Comparison of ENCODE assay signal across 8 mouse cellular contexts in the genomic region with DNA sequence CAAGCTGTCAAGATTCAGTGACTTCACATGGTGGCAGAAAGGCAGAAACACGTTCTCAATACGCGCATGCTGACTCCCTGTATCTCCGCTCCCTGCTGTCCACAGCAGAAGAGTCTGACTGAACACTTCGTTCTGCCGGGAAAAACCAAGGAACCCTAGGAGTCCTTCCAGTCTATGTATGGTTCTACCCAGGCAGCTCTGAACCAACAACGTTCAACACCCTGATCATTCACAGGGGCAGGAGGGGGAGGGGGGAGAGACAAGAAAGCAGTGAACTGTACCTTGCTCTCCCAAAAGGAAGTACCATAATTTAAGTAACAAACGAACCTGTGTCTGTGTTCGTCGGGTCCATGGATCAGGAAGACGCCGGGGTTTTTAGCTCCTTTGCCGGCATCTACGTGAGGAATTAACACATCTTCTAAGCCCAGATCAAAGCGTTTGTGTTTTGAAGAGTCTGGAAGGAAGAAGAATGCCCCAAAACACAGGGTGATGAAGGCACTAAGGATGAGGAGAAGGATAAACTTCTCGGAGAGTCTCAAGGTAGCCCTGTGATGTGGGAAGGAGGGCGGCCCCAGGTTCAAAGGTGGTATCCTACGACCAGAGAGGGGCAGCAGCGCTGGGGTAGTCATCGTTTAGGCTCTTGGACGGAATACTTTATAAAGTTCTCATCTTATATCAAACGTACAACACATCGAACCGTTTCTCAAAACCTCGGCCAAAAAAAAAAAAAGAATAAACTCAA. TPM values are rescaled to one million over a fixed set of nuclear protein-coding genes. Genes with fewer than 3 reads are reported as not detected.
DNase-seq lines count a peak whose midpoint lies in the region; ATAC-seq lines count a peak whose summit lies in the region.

No protein-coding gene starts in this region.

- peak; percentile 20 for DNase-seq in urinary bladder, adult 2 months (ENCODE audit: low spot score)
- no peak for DNase-seq in urinary bladder, postnatal 10 days (ENCODE audit: low spot score)
- peak; percentile 68 for DNase-seq in intestine, embryonic 14.5 days (ENCODE audit: low spot score)
- peak; percentile 22 for DNase-seq in spleen, adult 12 weeks (ENCODE audit: low spot score)
- DNase-seq in urinary bladder, adult 18-20 months (ENCODE audit: low spot score in 2 of 2) = no peak

- no peaks in the 10 kb centered on the region for H3K36me3 ChIP-seq in forebrain, embryonic 12.5 days (replicated peaks)
- H3K36me3 ChIP-seq in intestine, embryonic 14.5 days (ENCODE audit: control insufficient read depth, insufficient read depth, low read length) = no peaks in the 10 kb centered on the region
- H3K36me3 ChIP-seq in lung, embryonic 16.5 days (ENCODE audit: control insufficient read depth, insufficient read depth, low read length) = no peaks in the 10 kb centered on the region

- peaks cover 9% of the 10 kb centered on the region for H3K4me1 ChIP-seq in brown adipose tissue, adult 24 weeks (ENCODE audit: control insufficient read depth, insufficient read depth, insufficient read length, low read length)
- H3K4me1 ChIP-seq in forebrain, embryonic 12.5 days = peaks cover 29% of the 10 kb centered on the region
- peaks cover 26% of the 10 kb centered on the region for H3K4me1 ChIP-seq in intestine, embryonic 14.5 days (replicated peaks; ENCODE audit: control insufficient read depth, insufficient read depth, low read length)
- H3K4me1 ChIP-seq in lung, embryonic 16.5 days (replicated peaks; ENCODE audit: control insufficient read depth, insufficient read depth, low read length) = peaks cover 20% of the 10 kb centered on the region

- no peak overlapping the region for H3K27ac ChIP-seq in brown adipose tissue, adult 24 weeks (replicated peaks; ENCODE audit: low read depth, low read length)
- H3K27ac ChIP-seq in forebrain, embryonic 12.5 days = no peak overlapping the region
- H3K27ac ChIP-seq in intestine, embryonic 14.5 days (ENCODE audit: low read depth) = peak overlapping the region; percentile 94; the same call in 1 of the 2 replicates
- no peak overlapping the region for H3K27ac ChIP-seq in lung, embryonic 16.5 days (ENCODE audit: low read length)

- ATAC-seq in forebrain, embryonic 12.5 days (ENCODE audit: low FRiP score) = no peak
- no peak for ATAC-seq in intestine, embryonic 14.5 days (replicated peaks; ENCODE audit: low FRiP score, low TSS enrichment, low read depth)
- ATAC-seq in lung, embryonic 16.5 days (ENCODE audit: low read depth) = no peak

- H3K27me3 ChIP-seq in forebrain, embryonic 12.5 days = no peaks in the 10 kb centered on the region
- H3K27me3 ChIP-seq in intestine, embryonic 14.5 days (replicated peaks; ENCODE audit: control insufficient read depth, insufficient read depth, low read length) = no peaks in the 10 kb centered on the region
- H3K27me3 ChIP-seq in lung, embryonic 16.5 days (ENCODE audit: control insufficient read depth, insufficient read depth, low read depth, low read length) = no peaks in the 10 kb centered on the region

- peak overlapping the region; percentile 93 for H3K9ac ChIP-seq in forebrain, embryonic 12.5 days
- peak overlapping the region; percentile 92 for H3K9ac ChIP-seq in intestine, embryonic 14.5 days (ENCODE audit: low read length)
- H3K9ac ChIP-seq in lung, embryonic 16.5 days (ENCODE audit: low read length) = peak overlapping the region; percentile 85

- H3K4me2 ChIP-seq in forebrain, embryonic 12.5 days = peak overlapping the region; percentile 90
- H3K4me2 ChIP-seq in intestine, embryonic 14.5 days (ENCODE audit: low read length) = peak overlapping the region; percentile 73
- peak overlapping the region; percentile 93 for H3K4me2 ChIP-seq in lung, embryonic 16.5 days (ENCODE audit: low read depth, low read length)

- under 1% methylated on average over 25 of the region's 25 CpGs for WGBS in forebrain, embryonic 12.5 days
- WGBS in intestine, embryonic 14.5 days = under 1% methylated on average over 25 of the region's 25 CpGs
- under 1% methylated on average over 25 of the region's 25 CpGs for WGBS in lung, embryonic 16.5 days

- H3K4me3 ChIP-seq in brown adipose tissue, adult 24 weeks (ENCODE audit: insufficient read depth, low read depth, low read length) = peak overlapping the region; percentile 100
- H3K4me3 ChIP-seq in forebrain, embryonic 12.5 days (replicated peaks) = peak overlapping the region; percentile 72
- H3K4me3 ChIP-seq in intestine, embryonic 14.5 days (ENCODE audit: low read depth, low read length) = peak overlapping the region; percentile 97
- H3K4me3 ChIP-seq in lung, embryonic 16.5 days (ENCODE audit: low read length) = peak overlapping the region; percentile 73

- no peaks in the 10 kb centered on the region for H3K9me3 ChIP-seq in forebrain, embryonic 12.5 days
- H3K9me3 ChIP-seq in intestine, embryonic 14.5 days (ENCODE audit: control insufficient read depth, low read length) = no peaks in the 10 kb centered on the region
- no peaks in the 10 kb centered on the region for H3K9me3 ChIP-seq in lung, embryonic 16.5 days (ENCODE audit: control insufficient read depth, low read length)

RNA-seq across cellular contexts. Expression of a gene that starts 0.9 kb away (rescaled TPM):
- 16.6 and 20.7 TPM in 2 replicates for polyA plus RNA-seq in urinary bladder, adult 2 months (2012; rRNA removed)
- polyA plus RNA-seq in brown adipose tissue, adult 24 weeks (2012; ENCODE audit: insufficient read depth, insufficient read length, missing spikeins) = 13.3 and 22.5 TPM in 2 replicates
- 47.7 and 54.6 TPM in 2 replicates for polyA plus RNA-seq in forebrain, embryonic 12.5 days (2016; fragmentation: Nextera tagmentation; extraction: Ambion mirVana)
- polyA plus RNA-seq in intestine, embryonic 14.5 days (2014; fragmentation: Nextera tagmentation; extraction: Ambion mirVana) = 79.1 and 97.2 TPM in 2 replicates
- polyA plus RNA-seq in lung, embryonic 16.5 days (2015; fragmentation: Nextera tagmentation; extraction: Ambion mirVana) = 44.4 and 48.6 TPM in 2 replicates

Comparison
In these comparisons a context has a peak if more than half of its experiments do, and no peak if none do; other contexts are left out.
1. DNase-seq: peak in urinary bladder, adult 2 months (single experiment), intestine, embryonic 14.5 days (single experiment) and spleen, adult 12 weeks (single experiment); none in urinary bladder, postnatal 10 days (single experiment) and urinary bladder, adult 18-20 months (0 of 2).
2. Peak in every context shown above with its lines, with median percentiles within 50 percentile points of each other: H3K4me3 ChIP-seq, H3K4me2 ChIP-seq and H3K9ac ChIP-seq.